Mouse (Mus musculus): ENCODE results near the gene Zfhx3.
A peak's percentile ranks its signal among the peaks of the same experiment; 100 is the strongest.

Zfhx3 gene

DNA sequence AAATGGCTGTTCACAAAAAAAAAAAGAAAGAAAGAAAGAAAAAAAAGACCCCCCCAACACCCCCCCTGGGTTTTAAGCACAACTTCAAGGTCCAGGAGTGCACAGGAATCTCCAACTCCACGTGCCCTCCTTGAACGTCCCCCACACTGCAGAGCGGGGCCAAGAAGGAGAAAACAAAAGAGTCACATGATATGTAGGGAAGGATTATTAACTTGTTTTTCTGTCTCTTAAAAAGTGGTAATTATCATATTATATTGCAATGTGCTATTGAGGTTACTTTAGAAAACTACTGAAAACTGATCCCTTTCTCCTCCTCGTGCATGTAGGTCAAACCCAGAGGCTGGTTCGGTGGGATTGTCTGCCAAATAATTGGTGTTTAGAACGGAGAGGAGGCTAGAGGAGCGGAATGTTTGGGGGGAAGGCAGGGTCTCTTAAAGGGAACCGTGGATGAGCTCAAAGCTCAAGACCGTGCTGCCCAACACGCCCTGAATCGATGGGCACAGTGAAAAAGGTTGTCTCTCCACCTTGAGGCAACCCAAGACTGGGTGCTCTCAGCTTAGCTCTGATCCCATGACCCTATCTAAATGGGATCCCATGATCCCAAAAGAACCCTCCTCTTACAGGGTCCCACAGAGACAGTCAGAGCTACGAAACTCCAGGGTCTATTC, 612.3 kb downstream of the Zfhx3 start:
- DNase-seq: peak; percentile 24

DNA sequence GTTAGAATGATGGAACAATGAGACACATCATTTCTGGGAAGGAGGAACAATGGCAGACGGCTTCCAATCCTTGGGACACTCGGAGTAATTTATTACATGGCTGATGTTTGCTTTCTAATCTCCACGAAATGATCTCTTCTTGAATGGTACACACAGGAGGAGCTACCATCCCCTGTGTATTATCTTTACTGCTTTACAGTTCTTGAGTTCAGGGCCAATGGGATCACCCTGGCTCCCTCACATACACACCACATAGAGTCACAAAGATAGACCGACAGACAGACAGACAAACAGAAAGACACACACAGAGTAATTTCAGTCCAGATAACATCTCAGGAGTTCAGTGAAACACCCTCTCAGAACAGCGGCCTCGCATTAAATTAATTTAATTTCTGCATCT, 621.0 kb downstream of the Zfhx3 start:
- no peak for DNase-seq

- DNase-seq: no peak
Observed at GRCm38 (mm10) chr8:108563934-108564564, 621.6 kb downstream of the Zfhx3 start.

- peak; percentile 68 for DNase-seq
Observed at GRCm38 (mm10) chr8:108566035-108566434, 623.6 kb downstream of the Zfhx3 start.

DNA sequence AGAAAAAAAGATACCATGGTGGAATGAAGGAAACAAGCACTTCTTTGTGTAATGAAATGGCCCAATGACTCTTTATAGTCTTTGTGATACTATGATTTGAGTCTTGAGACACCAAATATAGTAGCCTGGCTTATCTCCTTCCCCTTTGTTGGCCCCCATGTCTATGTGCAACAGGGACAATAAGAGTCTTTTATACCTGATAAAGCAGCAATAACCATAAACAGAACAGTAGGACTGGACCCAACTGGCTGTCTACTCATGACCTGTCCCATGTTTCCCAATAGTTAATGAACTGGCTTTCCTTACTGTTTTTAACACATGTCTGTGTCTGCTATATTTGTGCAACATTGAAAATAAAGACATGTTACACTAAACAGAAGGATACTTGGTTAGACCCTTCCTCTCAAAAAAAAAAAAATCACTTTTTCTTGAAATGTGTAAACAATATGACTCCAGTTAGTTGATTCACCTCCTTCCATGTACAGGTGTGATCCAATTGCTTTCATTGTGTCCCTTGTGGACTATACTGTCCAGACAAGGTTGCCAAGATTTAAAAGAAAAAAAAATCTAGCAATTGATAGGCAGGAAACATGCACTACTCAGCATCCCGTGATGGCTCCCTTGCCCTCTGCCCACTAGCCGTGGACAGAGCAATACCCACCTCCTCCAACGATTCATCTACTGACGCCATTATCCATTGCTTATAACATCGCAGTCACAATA, 631.0 kb downstream of the Zfhx3 start:
- DNase-seq: no peak

GRCm38 (mm10) chr8:108574101-108574500, 631.7 kb downstream of the Zfhx3 start:
- DNase-seq: peak; percentile 51

- no peak for DNase-seq
Observed at GRCm38 (mm10) chr8:108577571-108577970, 635.1 kb downstream of the Zfhx3 start.

DNA sequence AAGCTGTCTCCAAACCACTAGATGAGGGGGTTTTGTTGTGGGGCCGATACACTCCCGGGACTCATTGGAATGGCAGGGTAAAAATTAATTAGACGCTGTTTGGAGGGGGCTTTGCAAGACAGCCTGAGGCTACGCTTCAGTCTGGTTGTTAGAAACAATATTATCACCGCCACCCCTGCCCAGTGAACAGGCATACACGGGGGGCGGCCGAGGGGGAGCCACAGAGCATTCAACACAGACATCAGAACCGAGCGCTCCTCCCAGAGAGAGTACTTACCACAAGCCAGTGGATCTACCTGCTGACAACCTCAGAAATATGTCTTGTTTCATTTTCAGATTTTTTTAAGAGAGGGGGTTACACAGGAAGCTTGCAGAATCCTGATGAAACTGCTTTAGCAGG, 635.9 kb downstream of the Zfhx3 start:
- DNase-seq: peak; percentile 41

DNA sequence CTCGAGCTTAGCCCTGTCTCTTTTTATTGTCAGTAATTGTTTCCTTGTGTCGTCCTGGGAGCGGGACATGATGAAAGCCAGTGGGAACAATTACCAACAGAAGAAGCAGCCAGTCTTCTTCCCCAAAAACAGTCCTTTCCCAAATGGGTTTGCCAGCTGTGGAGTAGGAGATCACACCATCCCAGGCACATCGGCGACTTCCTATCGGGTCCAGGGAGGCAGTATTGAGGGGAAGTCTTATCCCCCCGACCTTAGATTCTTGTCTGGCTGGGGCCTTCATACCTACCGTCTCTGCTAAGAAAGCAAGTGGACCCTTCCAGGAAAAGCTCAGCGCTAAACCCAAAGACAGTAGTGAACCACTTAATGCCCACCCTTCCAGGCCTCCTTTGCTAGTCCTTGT, 637.4 kb downstream of the Zfhx3 start:
- DNase-seq: no peak

DNA sequence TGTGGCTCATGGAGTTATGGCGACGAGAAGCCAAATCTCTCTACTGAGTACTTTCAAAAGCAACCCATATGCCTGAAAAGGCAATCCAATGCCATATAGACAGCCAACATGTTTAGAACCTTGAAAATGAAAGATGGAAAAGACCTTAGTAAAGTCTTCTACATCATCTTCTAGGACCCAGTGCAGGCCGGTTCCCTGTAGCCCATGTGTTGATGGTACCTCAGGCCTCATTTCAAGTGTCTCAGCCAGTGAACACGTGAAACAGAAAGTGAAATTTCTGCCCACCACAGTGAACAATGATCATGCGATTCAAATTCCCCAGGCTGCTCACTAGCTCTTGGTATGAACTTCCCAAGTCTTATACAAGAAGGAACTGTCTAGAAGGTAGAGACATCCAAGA, 637.9 kb downstream of the Zfhx3 start:
- DNase-seq: no peak

- DNase-seq: no peak
Observed at GRCm38 (mm10) chr8:108581557-108581956, 639.1 kb downstream of the Zfhx3 start.

- no peak for DNase-seq
Observed at GRCm38 (mm10) chr8:108582251-108582650, 639.8 kb downstream of the Zfhx3 start.

- no peak for DNase-seq
Observed at GRCm38 (mm10) chr8:108583261-108583660, 640.8 kb downstream of the Zfhx3 start.

DNA sequence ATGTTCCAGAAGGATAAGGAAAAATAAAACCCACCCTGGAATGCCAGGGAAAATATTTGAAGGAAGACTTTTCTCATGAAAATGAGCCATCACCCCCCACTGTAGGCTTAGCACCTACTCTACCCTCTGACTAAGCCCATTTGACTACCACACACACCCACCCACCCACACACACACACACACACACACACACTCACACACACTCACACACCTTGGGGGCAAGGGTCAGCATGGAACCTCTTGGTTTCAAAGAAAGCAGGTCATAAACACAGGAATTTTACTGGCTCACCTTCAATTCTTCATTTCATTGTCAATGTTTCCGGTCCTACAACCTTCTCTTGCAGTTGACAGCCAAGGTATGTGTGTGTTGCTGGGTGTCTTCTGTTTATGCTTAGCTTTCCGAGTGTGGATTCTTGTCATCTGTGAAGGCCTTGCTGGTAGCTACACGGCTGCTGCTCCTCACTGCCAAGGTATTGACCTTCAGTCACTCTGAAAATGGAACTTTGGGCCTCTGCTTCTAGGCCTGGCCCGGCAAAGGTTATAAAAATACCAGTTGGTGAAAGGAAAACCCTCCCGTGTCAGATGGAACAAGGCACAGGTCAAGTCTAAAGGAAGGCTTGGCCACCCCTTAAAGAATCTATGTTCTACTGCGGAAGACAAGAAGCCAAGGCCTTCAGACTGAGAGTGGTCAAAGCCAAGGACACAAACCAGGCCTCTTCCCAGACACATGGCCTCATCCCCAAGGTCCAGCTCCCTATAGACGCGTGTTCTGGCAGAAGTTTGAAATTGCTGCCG, 641.6 kb downstream of the Zfhx3 start:
- DNase-seq: no peak

- no peak for DNase-seq
Observed at GRCm38 (mm10) chr8:108584662-108584978, 642.2 kb downstream of the Zfhx3 start.

GRCm38 (mm10) chr8:108591037-108591436, 648.6 kb downstream of the Zfhx3 start:
- DNase-seq: no peak

- DNase-seq: no peak
Observed at GRCm38 (mm10) chr8:108592028-108592724, 649.7 kb downstream of the Zfhx3 start.

DNA sequence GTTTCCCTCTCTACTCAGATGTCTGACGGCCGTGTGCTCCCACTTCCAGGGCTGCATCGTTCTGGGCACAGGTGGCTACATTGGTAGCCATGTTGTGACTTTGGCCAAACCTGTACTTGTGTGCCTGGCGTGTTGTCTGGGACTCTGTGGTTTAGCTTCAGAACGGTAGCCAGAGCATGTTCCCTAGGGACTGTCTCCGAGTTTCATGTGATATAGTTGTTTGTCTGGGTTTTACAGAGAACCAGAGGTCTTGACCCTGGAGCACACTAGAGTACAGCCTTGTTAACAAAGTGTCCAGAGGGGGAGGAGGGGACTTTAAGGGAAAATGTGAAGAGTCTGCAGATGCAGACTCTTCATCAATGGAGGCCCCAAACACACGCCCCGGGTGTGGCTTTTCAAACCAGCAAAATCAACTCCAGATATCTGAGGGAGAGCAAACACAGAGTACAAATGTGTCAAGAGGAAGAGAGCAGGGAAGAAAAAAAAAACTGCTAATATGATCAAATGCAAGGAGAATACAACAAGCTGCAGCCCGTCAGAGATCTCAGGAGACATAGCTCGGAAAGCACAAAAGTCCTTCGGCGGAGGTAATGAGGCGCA, 650.6 kb downstream of the Zfhx3 start:
- DNase-seq: no peak

DNA sequence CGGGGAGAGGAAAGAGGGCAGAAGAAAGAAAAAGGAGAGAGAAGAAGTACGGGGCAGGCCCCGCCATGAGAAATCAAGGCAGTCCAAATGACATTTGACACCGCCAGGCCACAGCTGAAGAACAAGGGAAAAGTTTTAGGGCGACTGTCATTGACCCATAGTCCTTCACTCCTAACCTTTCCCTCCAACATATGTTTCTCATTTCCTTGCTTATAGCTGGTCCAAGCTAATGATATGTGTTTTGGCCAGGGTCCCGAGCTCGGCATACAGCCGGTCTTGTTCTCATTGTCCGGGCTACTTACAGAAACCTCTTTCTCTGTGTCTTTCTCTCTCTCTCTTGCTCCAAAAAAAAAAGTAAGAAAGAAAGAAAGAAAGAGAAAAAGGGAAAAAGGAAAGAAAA, 651.4 kb downstream of the Zfhx3 start:
- no peak for DNase-seq

DNA sequence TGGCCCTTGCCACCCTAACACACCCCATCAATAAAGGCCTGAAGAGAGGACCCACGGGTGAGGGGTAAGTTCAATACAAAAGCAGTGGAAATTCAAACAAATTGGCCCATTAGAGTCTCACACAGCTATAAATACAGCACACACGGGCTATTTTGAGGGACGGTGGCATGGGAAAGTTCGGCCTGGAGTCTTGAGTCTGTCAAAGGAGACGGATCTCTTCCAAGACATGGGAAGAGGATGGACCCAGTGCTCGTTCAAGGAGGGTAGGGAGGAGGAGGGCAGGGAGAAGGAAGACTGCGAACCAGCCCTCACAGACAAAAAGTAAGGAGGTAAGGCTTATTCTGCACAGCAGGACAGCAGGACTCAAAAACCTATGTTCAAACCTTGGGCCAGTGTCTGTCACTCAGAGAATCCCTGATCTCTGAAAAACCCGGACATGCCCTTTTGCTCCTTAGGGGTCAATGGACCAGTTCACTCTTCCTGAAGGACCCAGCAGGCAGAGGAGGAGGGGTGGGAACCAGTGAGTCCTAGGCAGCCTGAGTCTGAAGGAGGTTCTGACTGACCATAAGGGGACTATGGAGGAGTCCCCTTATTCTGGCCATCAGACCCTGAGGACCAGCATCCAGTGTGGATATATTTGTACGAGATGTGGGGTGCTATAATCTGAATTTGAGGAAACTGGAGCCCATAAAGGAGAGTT, 652.1 kb downstream of the Zfhx3 start:
- no peak for DNase-seq

DNA sequence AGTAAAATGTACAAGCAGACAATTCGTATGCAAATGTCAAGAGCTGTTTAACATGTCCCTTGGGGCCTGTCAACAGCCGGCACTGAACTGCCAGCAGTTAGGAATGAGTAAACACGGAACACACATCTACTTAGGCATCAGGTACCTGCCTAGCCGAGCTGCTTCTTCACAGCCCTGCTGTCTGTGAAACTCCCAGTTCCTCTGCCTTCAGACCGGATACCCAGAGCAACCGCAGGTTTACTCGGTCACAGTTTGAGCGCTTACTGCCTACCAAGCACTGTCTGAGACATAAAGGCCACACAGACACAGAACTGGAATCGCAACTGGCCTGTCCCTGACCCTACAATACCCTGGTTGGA, 652.6 kb downstream of the Zfhx3 start:
- DNase-seq: no peak

Data from retina, postnatal 1 day (tissue).